Mouse (Mus musculus) liver, postnatal 0 days (tissue): ENCODE measurements at regions not wholly inside any gene's neighbourhood (a gene's known extent, or its start where the extent isn't known, plus 50 kb on each side); places are given as distances from the start of the nearest gene placed in this dataset.

Experiments used
- ATAC-seq: fragments of 200-750 bp; cut with Nextera tagmentation; 2 replicates; pipeline ENCODE4 v1.8.0; 2017; ENCODE audit warnings: mild to moderate bottlenecking, moderate library complexity
- DNase-seq: peaks from one replicate; pipeline ENCODE4 v3.0.0-alpha.2; 2016
- H3K27ac ChIP-seq: fragments of 300-500 bp; sonication (generic); 2 replicates; pipeline ENCODE4 v1.5.1; 2014; ENCODE audit warnings: antibody characterized with exemption, moderate library complexity, mild to moderate bottlenecking, low read depth
- H3K27me3 ChIP-seq: fragments of 300-500 bp; sonication (generic); 2 replicates; pipeline ENCODE4 v1.6.1; 2014; ENCODE audit warnings: low read length, control low read depth, mixed read lengths; ENCODE audit not compliant: insufficient read depth
- H3K36me3 ChIP-seq: fragments of 300-500 bp; sonication (generic); replicated peaks from 2 replicates; pipeline ENCODE4 v1.6.1; 2014; ENCODE audit warnings: mild to moderate bottlenecking, control low read depth, low read length, moderate library complexity, mixed read lengths; ENCODE audit not compliant: insufficient read depth
- H3K4me1 ChIP-seq: fragments of 300-500 bp; sonication (generic); 2 replicates; pipeline ENCODE4 v1.6.1; 2014; ENCODE audit warnings: antibody characterized with exemption, mild to moderate bottlenecking, control low read depth; ENCODE audit not compliant: insufficient read depth
- H3K4me2 ChIP-seq: fragments of 300-500 bp; sonication (generic); 2 replicates; pipeline ENCODE4 v1.6.1; 2014; ENCODE audit warnings: low read depth, mild to moderate bottlenecking, low read length, moderate library complexity, mixed read lengths
- H3K4me3 ChIP-seq: fragments of 300-500 bp; sonication (generic); 2 replicates; pipeline ENCODE4 v1.5.1; 2014; ENCODE audit warnings: low read depth, low read length
- H3K9ac ChIP-seq: fragments of 300-500 bp; sonication (generic); replicated peaks from 2 replicates; pipeline ENCODE4 v1.6.1; 2014; ENCODE audit warnings: mild to moderate bottlenecking, moderate library complexity
- H3K9me3 ChIP-seq: fragments of 300-500 bp; sonication (generic); 2 replicates; pipeline ENCODE4 v1.6.1; 2016; ENCODE audit warnings: mild to moderate bottlenecking, control low read depth, low read length, mixed read lengths
- CTCF ChIP-seq: sonication (generic); IDR thresholded peaks from 2 replicates; pipeline ENCODE4 v1.5.1; 2016; ENCODE audit warnings: antibody characterized with exemption, low read depth
- EP300 ChIP-seq: IDR thresholded peaks from 2 replicates; pipeline ENCODE4 v1.6.1; 2016; ENCODE audit warnings: antibody characterized with exemption, low read depth, mild to moderate bottlenecking
- WGBS: fragments of 180-500 bp; shearing (Covaris S2); extraction: QIAGEN DNeasy Blood & Tissue Kit; methylation state at CpG from one replicate; pipeline ENCODE4 v1.1.7; 2014; ENCODE audit not compliant: insufficient replicate concordance; 5-methylcytosine and 5-hydroxymethylcytosine counted together

DNA sequence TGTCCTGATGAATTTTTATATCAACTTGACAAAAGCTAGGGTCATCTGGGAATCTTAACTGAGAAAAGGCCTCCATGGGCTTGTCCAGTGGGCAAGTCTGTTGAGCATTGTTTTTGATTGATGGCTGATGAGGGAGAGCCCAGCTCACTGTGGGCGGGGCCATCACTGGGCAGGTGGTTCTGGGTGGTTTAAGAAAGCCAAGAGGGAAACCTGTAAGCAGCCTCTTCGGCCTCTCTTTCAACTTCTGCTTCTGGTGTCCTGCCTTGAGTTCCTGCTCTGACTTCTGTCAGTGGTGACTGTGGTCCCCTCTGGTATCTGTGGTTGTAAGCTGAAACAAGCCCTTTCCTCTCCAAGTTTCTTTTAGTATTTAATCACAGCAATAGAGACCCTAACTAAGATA is 102.6 kb downstream of the 1700001O22Rik start:
- Histone ChIP-seq H3K4me2 (no peak overlapping the region), H3K4me1 (peaks cover 14% of the 10 kb centered on the region), H3K27me3 (no peaks in the 10 kb centered on the region), H3K36me3 (no peaks in the 10 kb centered on the region), H3K9ac (no peak overlapping the region), H3K4me3 (no peak overlapping the region), H3K9me3 (no peaks in the 10 kb centered on the region), H3K27ac (peak overlapping the region; percentile 78)
- DNase-seq (no peak), ATAC-seq (no peak)
- TF ChIP-seq CTCF (no peak), EP300 (no peak)
- 66% methylated on average over 2 of the region's 2 CpGs for WGBS

DNA sequence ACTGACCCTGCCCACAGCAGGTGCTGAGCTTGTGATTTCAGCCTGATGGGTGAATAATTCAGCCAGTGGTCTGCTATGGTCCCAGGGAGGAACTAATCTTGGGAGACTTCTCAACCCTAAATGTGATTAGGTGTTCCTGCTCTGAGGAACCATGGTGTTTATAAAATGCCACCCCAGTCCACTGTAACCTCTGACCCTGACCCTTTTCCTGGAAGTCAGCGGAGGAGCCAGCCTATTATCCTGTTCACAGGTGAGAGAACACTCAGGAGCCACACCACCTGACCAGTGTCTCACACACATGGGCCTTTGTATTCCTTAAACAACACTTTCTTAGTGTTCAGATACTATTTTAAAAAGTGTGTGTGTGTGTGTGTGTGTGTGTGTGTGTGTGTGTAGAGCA is 103.0 kb downstream of the 1700001O22Rik start:
- H3K4me2 ChIP-seq = no peak overlapping the region
- no peak overlapping the region for H3K9ac ChIP-seq
- H3K4me3 ChIP-seq = no peak overlapping the region
- H3K9me3 ChIP-seq = no peaks in the 10 kb centered on the region
- DNase-seq = no peak
- no peak for ATAC-seq
- H3K27me3 ChIP-seq = no peaks in the 10 kb centered on the region
- H3K36me3 ChIP-seq = no peaks in the 10 kb centered on the region
- H3K4me1 ChIP-seq = peaks cover 14% of the 10 kb centered on the region
- WGBS = 75% methylated on average over 1 of the region's 1 CpGs
- TF ChIP-seq CTCF (no peak), EP300 (no peak)
- peak overlapping the region; percentile 78 for H3K27ac ChIP-seq

DNA sequence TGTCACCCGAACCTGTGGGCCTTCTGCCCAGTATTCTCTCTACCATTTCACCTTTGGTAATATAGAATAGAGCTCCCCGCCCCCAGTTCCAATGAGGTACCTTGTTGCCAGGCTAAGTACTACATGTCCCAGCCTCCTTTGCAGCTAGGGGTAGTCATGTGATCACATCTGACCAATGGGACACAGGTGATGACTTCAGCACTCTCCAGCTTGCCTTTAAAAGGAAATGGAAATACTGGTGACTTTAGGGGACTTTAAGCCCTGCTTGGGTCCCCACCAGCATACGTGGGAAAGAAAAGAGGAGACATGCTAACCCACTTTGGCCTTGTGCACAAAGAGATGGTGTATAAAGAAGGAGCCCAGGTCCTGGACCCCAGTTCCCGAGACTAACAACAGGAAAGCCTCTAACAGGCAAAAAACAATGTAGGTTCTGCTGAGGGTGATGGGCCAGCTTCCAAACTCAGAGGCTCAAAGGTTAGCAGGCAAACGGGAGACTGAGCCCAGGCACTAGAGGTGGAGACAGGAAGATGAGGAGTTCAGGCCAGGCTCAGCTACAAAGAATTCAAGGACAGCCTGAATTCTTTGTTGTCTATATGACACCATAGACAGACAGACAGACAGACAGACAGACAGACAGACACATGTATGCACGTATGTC is 103.5 kb downstream of the 1700001O22Rik start:
- TF ChIP-seq EP300 = no peak
- TF ChIP-seq CTCF = no peak
- H3K27ac ChIP-seq = peak overlapping the region; percentile 78
- H3K9me3 ChIP-seq = no peaks in the 10 kb centered on the region
- 27% methylated on average over 6 of the region's 6 CpGs for WGBS
- peaks cover 14% of the 10 kb centered on the region for H3K4me1 ChIP-seq
- no peaks in the 10 kb centered on the region for H3K27me3 ChIP-seq
- H3K36me3 ChIP-seq = no peaks in the 10 kb centered on the region
- ATAC-seq = peak; percentile 86
- H3K4me2 ChIP-seq = peak overlapping the region; percentile 49
- no peak overlapping the region for H3K4me3 ChIP-seq
- H3K9ac ChIP-seq = 0 out of 2 replicates have a peak overlapping the region, but pooled peaks have one; percentile 27
- DNase-seq = peak; percentile 68

DNA sequence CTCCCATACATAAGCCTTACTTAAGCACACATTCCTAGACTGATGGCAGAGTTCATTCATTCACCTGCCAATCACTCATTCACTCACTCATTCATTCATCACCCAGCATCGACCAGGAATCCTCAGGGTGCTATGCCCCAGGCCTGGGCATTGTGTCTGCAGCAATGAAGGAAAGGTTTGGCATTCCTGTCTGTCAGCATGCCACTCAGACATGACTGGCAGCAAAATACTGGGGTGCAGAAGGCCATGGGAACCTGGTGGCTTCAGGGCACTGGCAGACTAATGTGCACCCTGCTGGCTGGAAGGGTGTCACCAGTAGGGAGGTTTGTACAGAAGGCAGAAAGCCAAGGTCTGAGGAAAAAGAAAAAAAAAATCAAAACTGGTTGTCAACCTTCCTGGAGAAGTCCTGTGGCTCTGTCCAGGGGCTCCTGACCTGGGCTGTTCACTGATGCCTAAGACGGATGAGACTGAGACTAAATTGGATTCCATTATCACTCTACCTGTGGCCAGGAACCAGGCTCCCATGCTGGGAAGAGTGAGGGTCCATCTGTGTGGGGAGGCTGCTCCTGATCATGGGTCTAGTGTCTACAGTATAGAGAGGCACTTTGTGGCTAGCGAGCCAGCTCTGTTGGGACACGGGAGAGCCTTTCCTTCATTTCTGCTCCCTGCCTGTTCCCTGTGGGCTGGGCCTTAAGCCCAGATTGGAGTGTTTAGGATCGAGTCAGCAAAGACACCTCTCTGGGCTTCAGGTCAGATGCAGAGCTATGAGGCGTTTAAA is 104.1 kb downstream of the Cstad start:
- WGBS = 66% methylated on average over 6 of the region's 6 CpGs
- Histone ChIP-seq H3K9ac (no peak overlapping the region), H3K27me3 (no peaks in the 10 kb centered on the region), H3K4me1 (peaks cover 18% of the 10 kb centered on the region), H3K4me2 (no peak overlapping the region), H3K36me3 (no peaks in the 10 kb centered on the region), H3K27ac (no peak overlapping the region), H3K4me3 (no peak overlapping the region), H3K9me3 (no peaks in the 10 kb centered on the region)
- TF ChIP-seq EP300 = no peak
- TF ChIP-seq CTCF = no peak
- ATAC-seq (no peak), DNase-seq (no peak)

DNA sequence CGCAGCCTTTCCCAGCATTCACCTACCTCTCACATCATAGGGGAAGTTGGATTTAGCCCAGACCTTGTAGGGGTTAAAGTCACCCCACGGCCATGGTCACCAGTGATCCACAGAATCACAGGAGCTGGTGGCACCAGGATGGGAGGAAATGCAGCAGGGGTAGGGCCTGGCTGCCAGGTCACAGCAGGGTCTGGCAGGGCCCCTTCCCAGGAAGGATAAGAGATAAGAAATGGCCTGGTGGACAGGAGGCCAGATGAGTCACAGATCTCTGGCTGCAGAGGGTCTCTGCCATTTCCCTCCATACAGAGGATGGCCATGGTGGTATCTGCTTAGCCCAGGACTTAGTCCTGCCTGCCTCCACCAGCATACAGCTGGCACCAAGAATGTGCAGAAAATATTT is 103.0 kb downstream of the Cstad start:
- Histone ChIP-seq H3K4me1 (peaks cover 25% of the 10 kb centered on the region), H3K36me3 (no peaks in the 10 kb centered on the region), H3K27me3 (peaks cover 3% of the 10 kb centered on the region; the same call in 1 of the 2 replicates), H3K27ac (no peak overlapping the region), H3K9me3 (no peaks in the 10 kb centered on the region), H3K4me3 (no peak overlapping the region), H3K4me2 (no peak overlapping the region), H3K9ac (no peak overlapping the region)
- no peak for DNase-seq
- 54% methylated on average over 2 of the region's 2 CpGs for WGBS
- no peak for ATAC-seq
- TF ChIP-seq CTCF (no peak), EP300 (no peak)

DNA sequence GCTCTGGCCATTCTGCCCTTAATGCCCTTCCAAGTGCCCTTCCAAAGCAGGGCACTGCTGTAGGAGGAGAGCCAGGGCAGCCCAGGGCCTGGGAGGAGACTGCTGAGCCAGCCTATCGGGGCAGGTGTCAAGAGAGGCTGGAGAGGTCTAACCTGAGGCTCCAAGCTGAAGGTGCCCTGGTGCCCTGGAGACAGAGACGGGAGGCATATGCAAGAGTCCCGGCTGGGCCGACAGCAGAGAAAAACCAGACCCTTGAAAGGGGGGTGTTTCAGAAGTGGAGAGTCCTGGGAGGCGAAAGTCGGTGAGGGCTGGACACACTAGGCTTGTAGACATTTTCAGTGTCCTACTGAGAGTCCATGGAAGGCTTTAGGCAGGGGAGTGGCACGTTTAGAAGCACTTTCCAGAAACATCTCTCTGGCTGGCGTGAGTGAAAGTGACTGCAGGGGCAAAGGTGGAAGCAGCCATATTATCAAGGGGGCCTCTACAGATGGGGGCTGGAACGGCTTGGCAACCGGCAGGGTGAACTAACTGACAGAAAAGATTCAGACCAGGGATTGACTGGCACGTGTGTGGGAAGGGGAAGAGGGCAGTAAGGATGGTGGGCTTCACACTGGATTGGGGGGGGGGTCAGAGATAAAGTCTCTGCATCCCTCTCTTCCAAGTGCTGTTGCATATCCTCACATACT is 101.1 kb downstream of the Cstad start:
- H3K36me3 ChIP-seq = no peaks in the 10 kb centered on the region
- no peak overlapping the region for H3K4me2 ChIP-seq
- H3K4me1 ChIP-seq = peaks cover 33% of the 10 kb centered on the region
- no peak for TF ChIP-seq EP300
- TF ChIP-seq CTCF = no peak
- H3K9ac ChIP-seq = no peak overlapping the region
- DNase-seq (no peak), ATAC-seq (no peak)
- no peak overlapping the region for H3K27ac ChIP-seq
- peaks cover 3% of the 10 kb centered on the region; the same call in 1 of the 2 replicates for H3K27me3 ChIP-seq
- 71% methylated on average over 11 of the region's 11 CpGs for WGBS
- no peak overlapping the region for H3K4me3 ChIP-seq
- no peaks in the 10 kb centered on the region for H3K9me3 ChIP-seq
